Mouse (Mus musculus): ENCODE measurements around the gene Rln3. TPM values are rescaled to one million over a fixed set of nuclear protein-coding genes. Genes with fewer than 3 reads are reported as not detected.
A peak's percentile ranks its signal among the peaks of the same experiment; 100 is the strongest.

Gene Rln3
- polyA plus RNA-seq, 1 experiment from 2014 or later = 0.20 TPM

DNA sequence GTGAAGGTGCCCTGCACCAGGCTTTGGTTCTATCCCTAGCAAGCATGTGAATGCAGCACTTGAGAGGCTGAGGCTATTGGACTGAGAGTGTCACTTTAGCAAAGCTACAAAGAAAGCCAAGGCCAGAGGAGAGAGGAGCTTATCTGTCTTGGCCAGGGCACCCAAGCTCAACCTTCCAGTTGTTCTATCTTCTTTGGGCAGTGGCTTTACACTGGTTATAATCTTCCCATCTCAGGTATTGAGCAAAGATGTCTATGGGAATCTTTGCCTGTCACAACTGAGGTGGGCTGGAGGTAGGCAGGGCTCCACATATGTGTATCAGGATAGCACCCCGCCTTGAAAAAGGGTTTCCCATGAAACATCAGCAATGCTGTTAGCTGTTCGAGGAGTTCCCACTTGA, 15.4 kb upstream of the Rln3 start:
- H3K4me1 ChIP-seq = peaks cover 2% of the 10 kb centered on the region; the same call in 1 of the 2 replicates
- WGBS = 91% methylated on average over 2 of the region's 2 CpGs
- no peak overlapping the region for H3K27ac ChIP-seq (replicated peaks)
- DNase-seq (ENCODE audit: low spot score) = no peak
- no peaks in the 10 kb centered on the region for H3K36me3 ChIP-seq
- no peak overlapping the region for H3K4me3 ChIP-seq
- no peaks in the 10 kb centered on the region for H3K27me3 ChIP-seq (ENCODE audit: low read depth, poor library complexity, severe bottlenecking)
- H3K9me3 ChIP-seq (replicated peaks) = no peaks in the 10 kb centered on the region

DNA sequence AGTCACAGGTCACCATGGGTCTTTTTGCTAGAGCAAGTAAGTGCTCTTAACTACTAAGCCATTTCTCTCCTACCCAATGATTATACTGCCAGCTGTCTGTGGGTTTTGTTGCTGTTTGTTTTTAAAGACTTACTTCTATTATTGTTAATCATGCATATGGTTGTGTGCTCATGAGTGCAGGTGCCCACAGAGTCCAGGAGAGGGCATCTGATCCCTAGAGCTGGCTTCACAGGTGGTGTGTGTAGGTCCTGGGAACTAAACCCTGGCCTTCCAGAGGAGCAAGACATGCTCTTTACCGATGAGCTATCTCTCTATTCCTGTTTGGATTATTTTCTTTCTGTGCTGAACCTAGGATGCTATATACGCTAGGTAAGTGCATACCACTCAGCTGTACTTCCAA, 14.4 kb upstream of the Rln3 start:
- DNase-seq (ENCODE audit: low spot score) = no peak
- Histone ChIP-seq H3K36me3 (no peaks in the 10 kb centered on the region), H3K27ac (replicated peaks) (no peak overlapping the region), H3K27me3 (ENCODE audit: low read depth, poor library complexity, severe bottlenecking) (no peaks in the 10 kb centered on the region), H3K4me1 (0 out of 2 replicates have a peak, but pooled peaks cover 2% of the 10 kb centered on the region), H3K4me3 (no peak overlapping the region), H3K9me3 (replicated peaks) (no peaks in the 10 kb centered on the region)
- 91% methylated on average over 2 of the region's 2 CpGs for WGBS

DNA sequence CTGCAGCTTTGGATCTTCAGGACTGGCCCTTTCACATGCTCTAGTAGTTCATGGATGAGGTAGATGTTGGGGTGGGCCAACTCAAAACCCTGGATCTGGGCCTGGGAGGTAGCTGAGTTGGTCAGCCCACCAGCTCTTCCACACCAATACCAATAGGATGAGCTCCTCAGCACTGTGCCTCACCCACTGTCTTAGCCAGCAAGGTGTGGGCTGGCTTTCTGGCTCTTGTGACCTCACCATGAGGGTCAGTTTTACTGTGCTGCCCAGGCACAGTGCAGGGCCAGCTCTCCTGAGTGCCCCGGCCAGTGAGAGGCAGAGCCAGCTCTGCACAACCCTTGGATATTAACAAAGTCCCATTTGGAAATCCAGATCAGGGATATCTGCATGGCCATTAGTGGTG, 13.0 kb upstream of the Rln3 start:
- Histone ChIP-seq H3K9me3 (replicated peaks) (no peaks in the 10 kb centered on the region), H3K27ac (replicated peaks) (no peak overlapping the region), H3K4me1 (no peaks in the 10 kb centered on the region), H3K27me3 (ENCODE audit: low read depth, poor library complexity, severe bottlenecking) (no peaks in the 10 kb centered on the region), H3K4me3 (no peak overlapping the region), H3K36me3 (no peaks in the 10 kb centered on the region)
- WGBS = 87% methylated on average over 1 of the region's 1 CpGs
- no peak for DNase-seq (ENCODE audit: low spot score)

DNA sequence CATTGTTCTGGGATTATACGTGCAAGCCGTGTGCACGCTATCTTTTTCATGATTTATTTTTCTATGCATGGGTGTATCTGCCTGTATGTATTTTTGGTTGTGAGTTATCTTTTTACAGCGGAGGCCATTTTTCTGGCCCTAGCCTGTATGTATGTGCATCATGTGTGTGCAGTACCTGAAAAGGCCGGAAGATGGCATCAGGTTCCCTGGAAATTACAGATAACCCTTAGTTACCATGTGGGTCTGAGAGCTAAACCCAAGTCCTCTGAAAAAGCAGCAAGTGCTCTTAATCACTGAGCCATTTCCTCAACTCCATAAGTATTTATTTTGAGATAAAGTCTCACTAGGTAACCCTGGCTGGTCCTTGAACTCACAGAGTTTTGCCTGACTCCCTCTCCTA, 8.4 kb upstream of the Rln3 start:
- H3K9me3 ChIP-seq (replicated peaks) = no peaks in the 10 kb centered on the region
- no peaks in the 10 kb centered on the region for H3K27me3 ChIP-seq (ENCODE audit: low read depth, poor library complexity, severe bottlenecking)
- H3K36me3 ChIP-seq = no peaks in the 10 kb centered on the region
- no peak overlapping the region for H3K27ac ChIP-seq (replicated peaks)
- peaks cover 9% of the 10 kb centered on the region; the same call in 1 of the 2 replicates for H3K4me1 ChIP-seq
- WGBS = 95% methylated on average over 5 of the region's 5 CpGs
- DNase-seq (ENCODE audit: low spot score) = no peak
- no peak overlapping the region for H3K4me3 ChIP-seq

DNA sequence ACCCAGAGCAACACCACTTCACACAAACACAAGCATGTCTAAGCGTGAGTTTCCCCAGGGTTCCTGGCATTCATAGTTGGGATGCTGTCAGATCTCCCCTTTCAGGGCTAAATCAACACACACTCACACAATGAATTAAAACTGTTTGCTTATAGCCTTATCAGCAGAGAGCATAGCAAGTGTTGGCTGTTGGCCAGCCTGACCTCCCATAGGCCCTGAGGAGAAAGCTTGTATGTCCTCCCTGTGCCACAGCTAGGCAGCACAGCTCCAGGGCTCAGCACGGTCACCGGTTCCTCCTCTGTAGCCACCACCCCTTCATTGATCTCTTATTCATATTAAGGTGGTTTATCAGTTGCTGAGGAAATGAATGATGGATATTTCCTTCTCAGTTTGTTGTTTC, 7.9 kb upstream of the Rln3 start:
- 89% methylated on average over 3 of the region's 3 CpGs for WGBS
- Histone ChIP-seq H3K4me3 (no peak overlapping the region), H3K4me1 (peaks cover 9% of the 10 kb centered on the region; the same call in 1 of the 2 replicates), H3K27ac (replicated peaks) (no peak overlapping the region), H3K36me3 (no peaks in the 10 kb centered on the region), H3K9me3 (replicated peaks) (no peaks in the 10 kb centered on the region), H3K27me3 (ENCODE audit: low read depth, poor library complexity, severe bottlenecking) (no peaks in the 10 kb centered on the region)
- no peak for DNase-seq (ENCODE audit: low spot score)

DNA sequence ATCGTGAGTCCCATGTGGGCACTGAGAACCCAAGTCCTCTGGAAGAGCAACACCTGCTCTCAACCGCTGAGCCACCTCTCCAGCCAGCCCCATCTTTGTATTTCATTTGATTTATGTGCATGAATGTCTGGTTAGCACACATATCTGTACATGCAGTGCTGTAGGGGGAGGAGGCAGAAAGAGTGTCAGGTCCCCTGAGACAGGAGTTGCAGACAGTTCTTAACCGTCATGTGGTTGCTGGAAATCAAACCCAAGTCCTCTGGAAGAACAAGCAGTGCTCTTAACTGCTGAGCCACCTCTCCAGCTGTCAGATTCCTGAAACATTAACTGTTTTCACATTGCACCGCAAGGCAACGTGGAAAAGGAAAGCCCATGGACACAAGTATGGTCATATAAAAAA, 3.4 kb upstream of the Rln3 start:
- Histone ChIP-seq H3K27ac (replicated peaks) (no peak overlapping the region), H3K4me1 (peaks cover 19% of the 10 kb centered on the region), H3K9me3 (replicated peaks) (no peaks in the 10 kb centered on the region), H3K27me3 (ENCODE audit: low read depth, poor library complexity, severe bottlenecking) (peaks cover 36% of the 10 kb centered on the region), H3K36me3 (no peaks in the 10 kb centered on the region), H3K4me3 (no peak overlapping the region)
- 83% methylated on average over 5 of the region's 5 CpGs for WGBS
- no peak for DNase-seq (ENCODE audit: low spot score)

DNA sequence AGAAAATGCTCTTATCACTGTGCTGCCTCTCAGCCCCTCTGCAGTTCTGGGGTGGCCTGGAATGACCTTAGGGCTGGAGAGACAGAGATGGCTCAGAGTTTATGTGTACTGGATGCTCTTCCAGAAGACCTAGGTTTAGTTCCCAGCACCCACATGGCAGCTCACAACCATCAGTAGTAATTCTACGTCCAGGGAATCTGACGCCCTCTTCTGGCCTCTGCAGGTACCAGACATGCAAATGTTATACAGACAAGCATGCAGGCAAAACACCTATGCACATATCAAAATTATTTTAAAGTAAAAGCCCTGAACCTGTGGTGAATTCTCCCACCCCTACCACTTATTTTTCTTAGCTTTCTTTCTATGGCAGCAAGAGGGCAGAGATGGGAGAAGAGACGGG, 1.7 kb upstream of the Rln3 start:
- peaks cover 32% of the 10 kb centered on the region for H3K4me1 ChIP-seq
- 86% methylated on average over 3 of the region's 3 CpGs for WGBS
- DNase-seq (ENCODE audit: low spot score) = no peak
- H3K27ac ChIP-seq (replicated peaks) = no peak overlapping the region
- peaks cover 53% of the 10 kb centered on the region for H3K27me3 ChIP-seq (ENCODE audit: low read depth, poor library complexity, severe bottlenecking)
- no peaks in the 10 kb centered on the region for H3K36me3 ChIP-seq
- no peak overlapping the region for H3K4me3 ChIP-seq
- H3K9me3 ChIP-seq (replicated peaks) = no peaks in the 10 kb centered on the region

DNA sequence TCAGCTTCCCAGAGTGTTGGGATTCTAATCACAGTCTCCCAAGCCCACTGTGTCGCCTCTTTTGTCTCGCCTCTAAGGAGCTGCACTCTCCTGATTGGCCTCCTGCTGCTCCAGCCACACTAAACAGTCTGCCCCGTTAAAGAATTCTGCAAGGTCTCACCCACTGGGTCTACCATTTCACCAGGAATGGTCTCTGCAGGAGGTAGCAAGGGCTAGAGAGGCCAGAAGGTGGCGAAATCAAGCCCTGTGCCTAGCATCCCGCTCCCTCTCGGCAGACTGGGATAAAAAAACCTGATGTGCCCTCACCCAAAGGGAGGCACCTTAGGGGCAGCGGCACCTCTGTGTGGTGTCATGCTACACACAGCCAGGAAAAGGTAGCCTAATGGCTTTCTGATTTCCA, 697 bp downstream of the Rln3 start:
- H3K36me3 ChIP-seq = no peaks in the 10 kb centered on the region
- H3K9me3 ChIP-seq (replicated peaks) = no peaks in the 10 kb centered on the region
- DNase-seq (ENCODE audit: low spot score) = no peak
- peaks cover 77% of the 10 kb centered on the region for H3K27me3 ChIP-seq (ENCODE audit: low read depth, poor library complexity, severe bottlenecking)
- H3K27ac ChIP-seq (replicated peaks) = no peak overlapping the region
- 2% methylated on average over 7 of the region's 7 CpGs for WGBS
- H3K4me1 ChIP-seq = peaks cover 26% of the 10 kb centered on the region
- H3K4me3 ChIP-seq = no peak overlapping the region

DNA sequence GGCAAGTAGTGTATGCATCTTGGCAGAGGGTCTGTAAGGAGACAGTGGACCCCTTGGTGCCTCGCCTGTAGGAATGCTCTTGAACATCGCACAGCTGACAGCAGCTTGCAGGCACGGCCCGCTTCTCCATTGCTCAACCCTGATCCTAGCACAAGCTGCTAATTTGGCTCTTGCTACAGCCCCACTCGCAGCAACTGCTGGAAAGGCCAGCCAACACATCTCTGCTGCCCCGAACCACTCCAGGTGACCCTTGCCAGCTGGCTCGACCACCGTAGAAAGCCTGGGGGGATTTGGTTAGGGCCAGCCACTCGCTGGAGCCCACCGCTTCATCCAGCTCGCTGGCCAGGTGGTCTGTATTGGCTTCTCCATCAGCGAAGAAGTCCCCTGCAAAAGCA, 1.9 kb downstream of the Rln3 start:
- H3K27me3 ChIP-seq (ENCODE audit: low read depth, poor library complexity, severe bottlenecking) = peaks cover 89% of the 10 kb centered on the region
- peaks cover 26% of the 10 kb centered on the region for H3K4me1 ChIP-seq
- H3K27ac ChIP-seq (replicated peaks) = no peak overlapping the region
- H3K4me3 ChIP-seq = peak overlapping the region; percentile 54
- no peaks in the 10 kb centered on the region for H3K9me3 ChIP-seq (replicated peaks)
- no peak for DNase-seq (ENCODE audit: low spot score)
- 33% methylated on average over 12 of the region's 12 CpGs for WGBS
- H3K36me3 ChIP-seq = no peaks in the 10 kb centered on the region

DNA sequence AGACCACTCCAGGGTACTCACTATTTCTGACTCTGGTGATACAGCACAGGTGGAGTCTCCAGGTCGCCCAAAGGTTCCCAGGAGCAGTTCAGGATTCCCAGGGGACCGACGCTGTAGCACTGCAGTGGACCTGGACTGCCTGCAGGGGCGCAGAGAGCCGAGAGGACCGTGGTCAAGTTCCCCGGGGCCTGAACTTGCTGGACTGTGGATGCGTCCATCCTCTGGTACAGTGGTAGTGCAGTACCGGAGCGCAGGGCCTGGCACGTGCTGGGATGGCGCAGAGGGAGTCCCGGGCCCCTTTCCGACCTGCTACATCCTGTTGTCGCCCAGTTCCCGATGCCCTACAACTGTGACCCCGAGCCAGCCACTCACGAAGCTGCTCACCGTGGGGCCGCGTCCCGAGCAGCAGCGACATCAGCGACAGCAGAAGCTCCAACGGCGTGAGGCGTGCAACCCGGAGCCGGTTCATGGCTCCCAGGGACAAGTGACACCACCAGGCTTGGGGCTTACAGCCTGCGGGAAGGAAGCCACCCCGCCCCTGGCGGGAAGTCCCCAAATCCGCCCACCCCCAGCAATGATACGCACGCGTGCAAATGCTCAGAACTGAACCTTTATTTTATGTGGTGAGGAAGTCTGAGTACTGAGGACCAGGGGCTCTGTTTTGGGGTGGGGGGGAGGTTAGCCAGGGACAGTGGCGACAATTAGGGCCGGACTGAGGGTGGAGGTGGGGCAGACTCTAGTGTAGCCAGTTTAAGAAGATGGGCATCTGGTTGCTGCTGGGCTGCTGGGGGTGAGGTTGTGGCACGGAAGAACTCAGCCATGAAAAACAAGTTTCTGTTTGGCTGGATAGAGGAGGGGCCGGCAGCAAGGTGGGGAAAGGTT, 2.5 kb downstream of the Rln3 start, which contains the start of gene Il27ra:
Gene Il27ra (minus strand): TSS at position 524 of the 882 bp plus-strand sequence.
- peak within 1 kb of the TSS; percentile 54 for H3K4me3 ChIP-seq
- H3K27ac ChIP-seq (replicated peaks) = peak within 1 kb of the TSS; percentile 63; the same call in 1 of the 2 replicates
- 5% methylated on average over 40 of the region's 40 CpGs for WGBS
- H3K27me3 ChIP-seq (ENCODE audit: low read depth, poor library complexity, severe bottlenecking) = peaks cover 95% of the 10 kb centered on the region
- H3K9me3 ChIP-seq (replicated peaks) = no peaks in the 10 kb centered on the region
- no peaks in the 10 kb centered on the region for H3K36me3 ChIP-seq
- DNase-seq (ENCODE audit: low spot score) = peak; percentile 77
- peaks cover 26% of the 10 kb centered on the region for H3K4me1 ChIP-seq

DNA sequence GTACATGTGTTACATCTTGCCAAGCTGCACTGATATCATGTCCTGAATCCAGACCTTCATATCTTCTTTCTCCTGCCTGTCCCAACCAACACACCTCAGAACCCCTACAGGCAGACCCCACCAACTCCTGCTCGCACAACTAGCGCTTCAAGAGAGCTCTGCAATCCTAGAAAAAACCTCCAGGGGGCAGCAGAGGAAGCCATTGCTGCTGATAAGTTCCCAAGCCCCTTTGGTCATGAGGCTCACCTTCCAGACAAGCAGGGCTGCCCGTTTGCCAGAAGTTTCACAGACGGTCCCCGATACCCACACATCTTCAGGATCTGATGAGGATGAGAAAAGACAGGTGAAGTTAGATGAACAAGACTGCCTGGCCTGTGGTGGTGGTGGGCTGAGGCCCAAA, 5.8 kb downstream of the Rln3 start:
- H3K4me1 ChIP-seq = peaks cover 18% of the 10 kb centered on the region
- DNase-seq (ENCODE audit: low spot score) = peak; percentile 80
- peaks cover 79% of the 10 kb centered on the region for H3K27me3 ChIP-seq (ENCODE audit: low read depth, poor library complexity, severe bottlenecking)
- no peak overlapping the region for H3K27ac ChIP-seq (replicated peaks)
- H3K36me3 ChIP-seq = no peaks in the 10 kb centered on the region
- no peaks in the 10 kb centered on the region for H3K9me3 ChIP-seq (replicated peaks)
- 19% methylated on average over 5 of the region's 5 CpGs for WGBS
- H3K4me3 ChIP-seq = no peak overlapping the region

DNA sequence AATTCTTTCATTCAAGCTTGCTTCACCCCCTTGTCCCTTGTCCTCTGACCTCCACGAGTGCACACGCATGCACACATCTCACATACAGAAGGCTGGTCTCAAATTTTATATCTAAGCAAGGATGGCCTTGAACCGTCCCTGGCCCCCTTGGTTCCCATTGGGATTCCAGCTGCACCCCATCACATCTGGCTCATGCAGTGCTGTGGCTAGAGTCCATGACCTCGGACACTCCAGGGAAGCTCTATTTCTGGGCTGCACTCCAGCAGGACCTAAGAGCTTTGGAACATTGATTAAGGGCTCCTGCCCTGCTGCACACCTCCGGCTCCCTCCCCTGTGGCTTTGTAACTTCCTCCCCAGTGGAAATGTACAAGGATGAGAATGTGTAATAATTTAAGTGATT, 6.8 kb downstream of the Rln3 start:
- Histone ChIP-seq H3K9me3 (replicated peaks) (no peaks in the 10 kb centered on the region), H3K27me3 (ENCODE audit: low read depth, poor library complexity, severe bottlenecking) (peaks cover 69% of the 10 kb centered on the region), H3K4me3 (no peak overlapping the region), H3K27ac (replicated peaks) (no peak overlapping the region), H3K4me1 (peaks cover 15% of the 10 kb centered on the region), H3K36me3 (no peaks in the 10 kb centered on the region)
- no peak for DNase-seq (ENCODE audit: low spot score)
- 83% methylated on average over 5 of the region's 5 CpGs for WGBS

DNA sequence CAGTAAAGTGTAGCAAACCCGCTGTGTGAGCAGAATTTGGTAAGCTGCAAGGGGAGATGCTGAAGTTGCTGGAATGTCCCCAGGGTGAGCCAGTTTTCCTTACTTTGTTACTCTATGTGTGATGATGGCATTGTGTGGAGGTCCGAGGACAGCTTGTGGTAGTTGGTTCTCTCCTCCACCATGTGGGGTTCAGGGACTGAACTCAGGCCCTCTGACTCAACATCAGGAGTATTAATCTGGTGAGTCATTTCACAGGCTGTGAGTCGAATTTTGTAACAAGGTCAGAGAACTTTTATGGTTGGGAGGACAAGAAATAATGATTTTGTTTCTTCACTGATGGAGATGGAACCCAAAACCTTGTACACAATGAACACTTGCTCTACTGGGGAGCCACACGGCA, 12.0 kb downstream of the Rln3 start:
- no peak for DNase-seq (ENCODE audit: low spot score)
- Histone ChIP-seq H3K4me3 (no peak overlapping the region), H3K27me3 (ENCODE audit: low read depth, poor library complexity, severe bottlenecking) (peaks cover 38% of the 10 kb centered on the region), H3K9me3 (replicated peaks) (no peaks in the 10 kb centered on the region), H3K27ac (replicated peaks) (no peak overlapping the region), H3K36me3 (no peaks in the 10 kb centered on the region), H3K4me1 (no peaks in the 10 kb centered on the region)
- WGBS = 74% methylated on average over 4 of the region's 4 CpGs
